Mouse (Mus musculus) splenic B cell, adult 2 months (primary cell): Measurements from ENCODE around the gene Zfpm1.
"Not testable (repeated sequence)": the region's sequence is repeated elsewhere in the genome, so short reads cannot be mapped to it uniquely, and the experiment has no call there.

Experiments
- DNase-seq: peaks from one replicate; pipeline ENCODE4 v3.0.0-alpha.2; 2011; ENCODE audit warnings: low read depth, low spot score
- H3K27me3 ChIP-seq: 2 replicates; pipeline ENCODE4 v1.6.1; 2012; ENCODE audit warnings: mild to moderate bottlenecking, low read length, moderate library complexity, mixed read lengths; ENCODE audit not compliant: control insufficient read depth, poor library complexity, insufficient read depth, severe bottlenecking
- H3K36me3 ChIP-seq: 2 replicates; pipeline ENCODE4 v1.6.1; 2012; ENCODE audit warnings: mild to moderate bottlenecking, low read length, moderate library complexity, mixed read lengths; ENCODE audit not compliant: control insufficient read depth, poor library complexity, insufficient read depth, severe bottlenecking

Zfpm1 gene

GRCm38 (mm10) chr8:122320541-122320940 lies 38.6 kb downstream of the Zfpm1 start:
- no peaks in the 10 kb centered on the region for H3K27me3 ChIP-seq
- DNase-seq = no peak

GRCm38 (mm10) chr8:122321455-122321921 lies 39.5 kb downstream of the Zfpm1 start:
- Histone ChIP-seq H3K36me3 (no peaks in the 10 kb centered on the region), H3K27me3 (no peaks in the 10 kb centered on the region)
- no peak for DNase-seq

More at GRCm38 (mm10) chr8:122320541-122320940, 38.6 kb downstream of the Zfpm1 start:
- no peaks in the 10 kb centered on the region for H3K36me3 ChIP-seq

- no peaks in the 10 kb centered on the region for H3K27me3 ChIP-seq
- no peaks in the 10 kb centered on the region for H3K36me3 ChIP-seq
- no peak for DNase-seq
Measured at GRCm38 (mm10) chr8:122322126-122322525, 40.2 kb downstream of the Zfpm1 start.

GRCm38 (mm10) chr8:122322792-122323191 lies 40.9 kb downstream of the Zfpm1 start:
- no peak for DNase-seq
- no peaks in the 10 kb centered on the region for H3K36me3 ChIP-seq

GRCm38 (mm10) chr8:122323951-122324402 lies 42.0 kb downstream of the Zfpm1 start:
- H3K27me3 ChIP-seq, H3K36me3 ChIP-seq: not testable (repeated sequence)
- DNase-seq = peak; percentile 53

More at GRCm38 (mm10) chr8:122322792-122323191, 40.9 kb downstream of the Zfpm1 start:
- no peaks in the 10 kb centered on the region for H3K27me3 ChIP-seq

- DNase-seq = no peak
- H3K27me3 ChIP-seq = no peaks in the 10 kb centered on the region
- no peaks in the 10 kb centered on the region for H3K36me3 ChIP-seq
Measured at GRCm38 (mm10) chr8:122325196-122325595, 43.3 kb downstream of the Zfpm1 start.

GRCm38 (mm10) chr8:122326114-122326542 lies 44.2 kb downstream of the Zfpm1 start:
- Histone ChIP-seq H3K27me3 (no peaks in the 10 kb centered on the region), H3K36me3 (no peaks in the 10 kb centered on the region)
- no peak for DNase-seq

- no peaks in the 10 kb centered on the region for H3K27me3 ChIP-seq
- H3K36me3 ChIP-seq = no peaks in the 10 kb centered on the region
- DNase-seq = no peak
Measured at GRCm38 (mm10) chr8:122329072-122329471, 47.1 kb downstream of the Zfpm1 start.

GRCm38 (mm10) chr8:122329553-122330239 lies 47.8 kb downstream of the Zfpm1 start:
- DNase-seq = no peak
- H3K27me3 ChIP-seq = no peaks in the 10 kb centered on the region
- H3K36me3 ChIP-seq = no peaks in the 10 kb centered on the region

- 0 out of 2 replicates have a peak, but pooled peaks cover 1% of the 10 kb centered on the region for H3K36me3 ChIP-seq
- no peaks in the 10 kb centered on the region for H3K27me3 ChIP-seq
- no peak for DNase-seq
Measured at GRCm38 (mm10) chr8:122330446-122331133, 48.6 kb downstream of the Zfpm1 start.

- H3K36me3 ChIP-seq = 0 out of 2 replicates have a peak, but pooled peaks cover 2% of the 10 kb centered on the region
- DNase-seq = no peak
- no peaks in the 10 kb centered on the region for H3K27me3 ChIP-seq
Measured at GRCm38 (mm10) chr8:122331134-122331523, 49.2 kb downstream of the Zfpm1 start.

- H3K27me3 ChIP-seq = no peaks in the 10 kb centered on the region
- DNase-seq = peak; percentile 87
Measured at GRCm38 (mm10) chr8:122332753-122333506, 51.0 kb downstream of the Zfpm1 start.

GRCm38 (mm10) chr8:122333531-122333930 lies 51.6 kb downstream of the Zfpm1 start:
- no peaks in the 10 kb centered on the region for H3K27me3 ChIP-seq
- DNase-seq = no peak
- peaks cover 8% of the 10 kb centered on the region for H3K36me3 ChIP-seq

More at GRCm38 (mm10) chr8:122332753-122333506, 51.0 kb downstream of the Zfpm1 start:
- peaks cover 8% of the 10 kb centered on the region for H3K36me3 ChIP-seq

- peaks cover 8% of the 10 kb centered on the region for H3K36me3 ChIP-seq
- no peak for DNase-seq
- no peaks in the 10 kb centered on the region for H3K27me3 ChIP-seq
Measured at GRCm38 (mm10) chr8:122334791-122335490, 53.0 kb downstream of the Zfpm1 start.
